Mouse (Mus musculus): ENCODE data around the gene Hist2h2aa1. TPM values are rescaled to one million over a fixed set of nuclear protein-coding genes. Genes with fewer than 3 reads are reported as not detected.
"Not testable (repeated sequence)": the region's sequence is repeated elsewhere in the genome, so short reads cannot be mapped to it uniquely, and the experiment has no call there.

Gene Hist2h2aa1
- polyA plus RNA-seq, 1 experiment, result 203 TPM

GRCm38 (mm10) chr3:96262216-96262875 is 17.0 kb downstream of the Hist2h2aa1 start:
- TF ChIP-seq POLR2A (IDR thresholded peaks at IDR 0.05; ENCODE audit: borderline replicate concordance, extremely low read depth, low read depth, low read length) (peak; percentile 86; the same call in 1 of the 2 replicates), CTCF (IDR thresholded peaks at IDR 0.05; ENCODE audit: insufficient read depth, low read length) (no peak)
- Histone ChIP-seq H3K4me3 (replicated peaks; ENCODE audit: extremely low read depth, low read depth, low read length) (peak overlapping the region; percentile 99), H3K4me1 (ENCODE audit: control insufficient read depth, insufficient read depth, low read length) (peaks cover 12% of the 10 kb centered on the region)
- WGBS, result under 1% methylated on average over 19 of the region's 19 CpGs
- peak; percentile 75 for DNase-seq

- Histone ChIP-seq H3K4me1 (ENCODE audit: control insufficient read depth, insufficient read depth, low read length) (peaks cover 15% of the 10 kb centered on the region), H3K4me3 (replicated peaks; ENCODE audit: extremely low read depth, low read depth, low read length) (peak within 1 kb of the TSS; percentile 99)
- WGBS, result under 1% methylated on average over 40 of the region's 40 CpGs
- DNase-seq, result peak; percentile 95
- TF ChIP-seq CTCF (IDR thresholded peaks at IDR 0.05; ENCODE audit: insufficient read depth, low read length) (0 out of 2 replicates have a peak, but pooled peaks have one; percentile 5), POLR2A (IDR thresholded peaks at IDR 0.05; ENCODE audit: borderline replicate concordance, extremely low read depth, low read depth, low read length) (peak; percentile 100)
Measured at GRCm38 (mm10) chr3:96262979-96263550, 17.8 kb downstream of the Hist2h2aa1 start, which contains the start of gene Hist2h4. Hist2h4 (minus strand) TSS chr3:96263311.

- peak; percentile 65 for DNase-seq
- WGBS, result 1% methylated on average over 27 of the region's 27 CpGs
- H3K4me3 ChIP-seq (replicated peaks; ENCODE audit: extremely low read depth, low read depth, low read length), result peak overlapping the region; percentile 46
- TF ChIP-seq POLR2A (IDR thresholded peaks at IDR 0.05; ENCODE audit: borderline replicate concordance, extremely low read depth, low read depth, low read length) (peak; percentile 49; the same call in 1 of the 2 replicates), CTCF (IDR thresholded peaks at IDR 0.05; ENCODE audit: insufficient read depth, low read length) (no peak)
- H3K4me1 ChIP-seq (ENCODE audit: control insufficient read depth, insufficient read depth, low read length), result peaks cover 17% of the 10 kb centered on the region
Measured at GRCm38 (mm10) chr3:96263558-96264403, 18.5 kb downstream of the Hist2h2aa1 start.

- no peak for DNase-seq
- TF ChIP-seq POLR2A (IDR thresholded peaks at IDR 0.05; ENCODE audit: borderline replicate concordance, extremely low read depth, low read depth, low read length), result no peak
- no peak for TF ChIP-seq CTCF (IDR thresholded peaks at IDR 0.05; ENCODE audit: insufficient read depth, low read length)
- peaks cover 17% of the 10 kb centered on the region for H3K4me1 ChIP-seq (ENCODE audit: control insufficient read depth, insufficient read depth, low read length)
- H3K4me3 ChIP-seq (replicated peaks; ENCODE audit: extremely low read depth, low read depth, low read length), result no peak overlapping the region
- WGBS, result 62% methylated on average over 7 of the region's 7 CpGs
Measured at GRCm38 (mm10) chr3:96264404-96264949, 19.2 kb downstream of the Hist2h2aa1 start.

- 84% methylated on average over 8 of the region's 8 CpGs for WGBS
- Histone ChIP-seq H3K4me1 (ENCODE audit: control insufficient read depth, insufficient read depth, low read length) (peaks cover 15% of the 10 kb centered on the region), H3K4me3 (replicated peaks; ENCODE audit: extremely low read depth, low read depth, low read length) (no peak overlapping the region)
- DNase-seq, result no peak
- no peak for TF ChIP-seq CTCF (IDR thresholded peaks at IDR 0.05; ENCODE audit: insufficient read depth, low read length)
Measured at GRCm38 (mm10) chr3:96266132-96266710, 20.9 kb downstream of the Hist2h2aa1 start.

GRCm38 (mm10) chr3:96267541-96267940 is 22.2 kb downstream of the Hist2h2aa1 start:
- no peak for DNase-seq
- Histone ChIP-seq H3K4me1 (ENCODE audit: control insufficient read depth, insufficient read depth, low read length) (peaks cover 9% of the 10 kb centered on the region), H3K4me3 (replicated peaks; ENCODE audit: extremely low read depth, low read depth, low read length) (no peak overlapping the region)
- WGBS, result 65% methylated on average over 4 of the region's 4 CpGs
- TF ChIP-seq CTCF (IDR thresholded peaks at IDR 0.05; ENCODE audit: insufficient read depth, low read length), result no peak
- no peak for TF ChIP-seq POLR2A (IDR thresholded peaks at IDR 0.05; ENCODE audit: borderline replicate concordance, extremely low read depth, low read depth, low read length)

- TF ChIP-seq POLR2A (IDR thresholded peaks at IDR 0.05; ENCODE audit: borderline replicate concordance, extremely low read depth, low read depth, low read length) (peak; percentile 96), CTCF (IDR thresholded peaks at IDR 0.05; ENCODE audit: insufficient read depth, low read length) (no peak)
- peak; percentile 77 for DNase-seq
- Histone ChIP-seq H3K4me3 (replicated peaks; ENCODE audit: extremely low read depth, low read depth, low read length) (peak within 1 kb of the TSS; percentile 73), H3K4me1 (ENCODE audit: control insufficient read depth, insufficient read depth, low read length) (peaks cover 9% of the 10 kb centered on the region)
- WGBS, result 11% methylated on average over 30 of the region's 30 CpGs
Measured at GRCm38 (mm10) chr3:96268051-96268775, 22.9 kb downstream of the Hist2h2aa1 start, which contains the start of gene Hist2h3b. Hist2h3b (plus strand) TSS chr3:96268654.

- WGBS, result under 1% methylated on average over 17 of the region's 44 CpGs
- DNase-seq; H3K4me1 ChIP-seq (ENCODE audit: control insufficient read depth, insufficient read depth, low read length): not testable (repeated sequence)
- TF ChIP-seq POLR2A (IDR thresholded peaks at IDR 0.05; ENCODE audit: borderline replicate concordance, extremely low read depth, low read depth, low read length), result 0 out of 2 replicates have a peak, but pooled peaks have one; percentile 3
- H3K4me3 ChIP-seq (replicated peaks; ENCODE audit: extremely low read depth, low read depth, low read length), result peak overlapping the region; percentile 73
Measured at GRCm38 (mm10) chr3:96268776-96269378, 23.6 kb downstream of the Hist2h2aa1 start.

Measured in lung, adult 2 months (tissue).